Mouse (Mus musculus) cerebellum, adult (tissue): ENCODE measurements around the gene Iqcc.

ENCODE experiments used
- ATAC-seq: cut with Nextera tagmentation; 2 replicates; pipeline ENCODE4 v1.9.2; 2017; ENCODE audit warnings: mild to moderate bottlenecking, moderate library complexity, mixed read lengths; ENCODE audit not compliant: insufficient number of reproducible peaks, low FRiP score, low TSS enrichment

The Iqcc gene

DNA sequence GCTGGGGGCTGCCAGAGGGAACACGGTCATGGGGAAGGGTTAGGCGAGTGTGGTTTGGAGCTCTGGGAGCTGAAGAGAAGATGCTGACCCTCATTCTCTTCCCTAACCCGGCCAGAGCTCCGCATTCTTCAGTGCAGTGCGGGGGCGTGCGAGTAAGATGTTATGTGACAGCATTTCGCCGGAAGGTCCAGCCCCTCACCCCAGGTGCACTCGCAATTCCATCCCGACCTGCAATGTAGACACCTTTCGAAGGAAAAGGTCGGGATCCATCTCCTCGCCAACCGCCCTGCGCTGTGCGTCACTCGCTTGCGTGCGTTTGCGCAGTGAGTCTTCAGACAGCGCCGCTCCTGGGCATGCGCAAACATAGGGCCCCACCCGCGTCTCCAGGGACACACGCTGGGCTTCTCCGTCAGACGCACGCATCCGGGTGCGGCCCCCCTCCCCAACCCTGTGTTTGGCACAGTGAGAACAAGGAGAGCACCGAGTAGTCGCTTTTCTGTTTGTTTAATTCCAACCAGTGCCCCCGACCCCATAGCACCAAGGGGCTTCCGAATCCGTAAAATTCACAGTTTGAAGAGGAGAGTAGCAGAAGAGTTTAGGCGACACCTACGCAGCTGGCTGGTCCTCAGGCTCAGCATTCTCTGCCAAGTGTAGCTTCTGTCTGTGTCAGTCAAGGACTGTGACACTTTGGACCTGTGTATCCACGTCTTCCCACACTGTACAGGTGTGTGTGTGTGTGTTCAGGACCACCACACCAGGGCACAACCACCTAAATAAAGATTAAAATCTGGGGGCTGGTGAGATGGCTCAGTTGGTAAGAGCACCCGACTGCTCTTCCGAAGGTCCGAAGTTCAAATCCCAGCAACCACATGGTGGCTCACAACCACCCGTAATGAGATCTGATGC is at the start of gene Iqcc:
TSS of gene Iqcc (minus strand) at position 314 of the 906 bp plus-strand sequence.
- peak; percentile 72 for ATAC-seq

DNA sequence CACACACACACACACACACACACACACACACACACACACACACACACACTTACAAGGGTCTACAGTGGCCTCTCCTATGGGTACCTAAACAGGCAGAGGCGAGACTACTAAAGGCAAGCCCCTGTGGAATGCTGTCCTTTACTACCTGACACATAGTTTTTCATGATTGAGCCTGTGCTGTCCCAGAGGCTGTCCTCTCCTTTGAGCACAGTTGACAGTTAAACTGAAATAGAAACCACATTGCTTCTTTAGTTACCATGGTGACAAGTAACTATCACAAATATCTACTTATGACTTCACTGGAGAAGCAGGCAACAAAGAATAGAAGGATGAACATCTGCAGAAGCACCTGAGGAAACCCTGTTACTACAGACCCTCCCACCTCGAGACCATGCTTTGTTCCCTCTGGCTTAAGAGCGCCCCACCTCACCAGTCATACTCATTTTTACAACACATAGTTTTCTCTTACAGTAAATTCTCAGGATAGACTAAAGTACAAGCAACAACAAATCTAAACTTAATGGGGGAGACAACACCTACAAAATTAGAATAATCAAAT is 43.4 kb upstream of the Iqcc start:
- ATAC-seq, result no peak

GRCm38 (mm10) chr4:129661584-129661983 is 42.7 kb upstream of the Iqcc start:
- ATAC-seq, result no peak

- no peak for ATAC-seq
Measured at GRCm38 (mm10) chr4:129654770-129655169, 35.9 kb upstream of the Iqcc start.

- ATAC-seq, result no peak
Measured at GRCm38 (mm10) chr4:129650359-129650758, 31.5 kb upstream of the Iqcc start.

GRCm38 (mm10) chr4:129648656-129649055 is 29.8 kb upstream of the Iqcc start:
- ATAC-seq, result no peak

DNA sequence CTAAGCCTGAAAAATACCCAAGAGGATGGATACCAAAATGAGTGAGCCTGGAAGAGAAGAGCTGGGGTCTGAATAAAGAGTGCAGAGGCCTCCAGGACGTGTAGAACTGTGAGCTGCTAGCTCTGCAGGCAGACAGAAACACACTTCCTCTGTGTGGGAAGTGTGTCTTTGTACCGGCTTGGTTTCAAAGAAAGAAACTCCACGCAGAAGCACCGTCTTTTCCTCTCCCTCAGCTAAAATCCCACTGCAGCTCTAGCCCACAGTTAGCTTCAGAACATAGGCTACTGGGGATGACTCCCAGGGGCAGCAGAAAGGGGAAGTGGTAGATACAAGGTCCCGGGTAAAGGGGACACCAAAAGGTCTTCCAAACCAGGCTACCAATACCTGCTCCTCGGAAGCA is 26.3 kb upstream of the Iqcc start:
- ATAC-seq, result no peak

GRCm38 (mm10) chr4:129641756-129642155 is 22.9 kb upstream of the Iqcc start:
- ATAC-seq, result no peak

DNA sequence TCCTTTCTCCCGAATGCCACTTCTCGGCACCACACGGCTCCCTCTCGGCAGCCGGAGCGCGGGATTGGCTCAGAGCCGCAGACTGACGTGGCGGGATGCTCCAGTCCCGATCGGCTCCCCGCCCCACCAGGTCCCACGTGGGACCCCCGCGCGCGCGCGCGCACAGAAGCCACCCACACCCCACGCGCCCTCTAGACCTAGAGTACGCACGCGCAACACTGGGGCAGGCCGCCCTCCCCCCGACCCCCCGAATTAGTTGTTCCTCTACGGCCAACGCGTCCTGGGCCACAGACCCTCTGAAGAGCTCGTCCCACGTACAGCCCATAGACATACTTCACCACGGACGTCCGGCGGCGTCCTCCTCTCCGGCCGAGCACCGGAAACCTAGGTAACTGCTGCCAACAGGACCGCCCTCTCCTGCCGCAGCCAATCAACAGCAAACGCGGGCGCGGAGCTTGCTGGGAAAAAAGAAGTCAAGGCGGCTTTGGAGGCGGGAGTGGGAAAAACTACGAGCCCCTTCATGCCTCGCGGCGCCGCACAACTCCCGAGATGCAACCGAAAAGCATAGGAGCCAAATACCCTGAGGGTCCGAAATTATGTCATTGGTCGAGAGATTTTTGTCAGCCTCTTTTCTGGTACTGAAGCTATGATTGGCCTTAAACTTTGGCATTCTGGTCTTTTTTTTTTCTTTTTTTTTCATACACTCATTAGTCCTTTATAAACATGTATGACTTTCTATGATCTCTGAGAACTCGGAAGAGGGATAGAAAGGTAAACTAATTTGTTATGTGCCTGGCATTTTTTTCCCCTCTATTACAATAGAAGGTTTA is 22.0 kb upstream of the Iqcc start, which contains the start of gene Txlna:
TSS of gene Txlna (minus strand) at position 428 of the 830 bp plus-strand sequence.
- peak; percentile 85 for ATAC-seq

DNA sequence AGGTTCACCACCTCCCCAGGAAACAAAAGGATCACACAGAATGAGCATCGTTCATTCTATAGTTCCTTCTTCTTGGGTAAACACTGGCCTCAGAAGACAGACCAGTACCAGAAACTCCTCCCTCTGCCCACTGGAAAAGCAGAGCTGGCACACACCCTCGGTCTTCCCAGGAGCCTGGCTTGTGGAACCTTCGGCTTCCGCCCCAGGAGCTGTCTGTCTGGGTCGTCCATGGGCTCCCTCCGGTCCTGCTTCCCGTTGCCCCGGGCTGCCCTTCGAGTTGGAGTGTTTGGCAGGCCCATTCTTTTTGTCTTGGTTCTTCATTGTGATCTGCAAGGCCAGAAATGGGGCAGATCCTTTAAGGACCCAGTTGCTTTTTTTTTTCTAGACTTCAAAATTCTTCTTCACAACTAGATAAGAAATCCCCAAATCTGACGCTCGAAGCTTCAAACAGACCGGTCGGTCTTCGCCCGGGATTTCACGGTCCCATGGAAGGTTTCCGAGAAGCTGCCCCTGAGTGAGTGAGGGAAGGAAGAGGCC is 21.3 kb upstream of the Iqcc start:
- no peak; the same call in 1 of the 2 replicates for ATAC-seq

- ATAC-seq, result no peak
Measured at GRCm38 (mm10) chr4:129639221-129639620, 20.3 kb upstream of the Iqcc start.

GRCm38 (mm10) chr4:129633852-129634251 is 15.0 kb upstream of the Iqcc start:
- no peak for ATAC-seq

DNA sequence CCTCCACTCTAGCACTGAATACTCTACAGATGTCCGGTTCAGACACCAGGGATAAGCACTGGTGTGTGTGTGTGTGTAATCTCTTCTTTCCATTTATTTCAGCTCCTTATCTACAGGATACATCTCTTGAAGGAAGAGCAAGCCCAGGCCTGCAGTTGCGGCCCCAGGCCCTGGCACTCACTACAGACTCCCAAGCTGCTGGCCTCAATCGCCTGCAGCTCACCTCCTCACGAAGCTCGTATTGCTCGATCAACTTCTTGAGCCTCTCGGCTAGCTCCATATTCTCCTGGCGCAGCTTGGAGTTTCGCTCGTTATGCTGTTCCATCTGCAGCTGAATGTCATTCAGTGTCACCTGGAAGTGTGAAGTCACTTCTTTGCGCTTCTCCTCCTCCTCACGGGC is 13.0 kb upstream of the Iqcc start:
- no peak for ATAC-seq

GRCm38 (mm10) chr4:129630944-129631343 is 12.0 kb upstream of the Iqcc start:
- ATAC-seq, result no peak

DNA sequence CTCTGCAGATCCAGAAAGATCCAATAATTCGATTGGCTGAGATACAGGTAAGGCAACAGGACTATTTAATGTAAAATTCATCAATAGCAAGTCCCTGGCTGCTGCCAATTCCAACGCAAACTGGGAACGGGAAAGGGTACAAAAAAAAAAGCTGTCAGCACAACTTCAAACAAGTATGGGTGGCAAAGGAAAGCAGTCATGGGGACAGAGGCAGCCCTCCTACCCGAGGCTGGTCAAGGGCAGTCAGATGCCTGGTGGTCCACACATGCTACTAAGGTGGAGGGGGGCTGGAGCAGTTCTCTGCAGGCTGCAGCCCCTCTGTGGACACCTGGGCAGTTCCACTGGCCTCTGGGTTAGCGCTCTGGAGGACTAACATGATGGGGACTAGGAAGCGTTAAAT is 7.1 kb upstream of the Iqcc start:
- no peak for ATAC-seq

- ATAC-seq, result no peak
Measured at GRCm38 (mm10) chr4:129625496-129625895, 6.6 kb upstream of the Iqcc start.

GRCm38 (mm10) chr4:129625029-129625370 is 6.1 kb upstream of the Iqcc start:
- ATAC-seq, result peak; percentile 8; the same call in 1 of the 2 replicates

GRCm38 (mm10) chr4:129624281-129625028 is 5.6 kb upstream of the Iqcc start:
- peak; percentile 87 for ATAC-seq

- no peak for ATAC-seq
Measured at GRCm38 (mm10) chr4:129623681-129624091, 4.8 kb upstream of the Iqcc start, which contains the start of gene Ccdc28b. TSS of gene Ccdc28b (minus strand) at chr4:129623947.
